Mouse (Mus musculus) bone marrow macrophage, adult 2 months (primary cell): ENCODE measurements at regions not wholly inside any gene's neighbourhood (a gene's known extent, or its start where the extent isn't known, plus 50 kb on each side); places are given as distances from the start of the nearest gene placed in this dataset.

Experiments
- CTCF ChIP-seq: IDR thresholded peaks from 2 replicates; pipeline ENCODE4 v1.5.1; 2012; ENCODE audit warnings: low read depth, mild to moderate bottlenecking, low read length, moderate library complexity
- POLR2A ChIP-seq: IDR thresholded peaks from 2 replicates; pipeline ENCODE4 v1.6.1; 2012; ENCODE audit warnings: mild to moderate bottlenecking, low read depth, low read length, borderline replicate concordance

GRCm38 (mm10) chr10:100865501-100866181, 275.4 kb downstream of the 1700017N19Rik start:
- no peak for TF ChIP-seq POLR2A
- TF ChIP-seq CTCF = no peak
